Mouse (Mus musculus): Measurements from ENCODE around the gene Mfap5. TPM values are rescaled to one million over a fixed set of nuclear protein-coding genes. Genes with fewer than 3 reads are reported as not detected.

Mfap5 gene
- polyA plus RNA-seq, 1 experiment = 0.26 TPM

DNA sequence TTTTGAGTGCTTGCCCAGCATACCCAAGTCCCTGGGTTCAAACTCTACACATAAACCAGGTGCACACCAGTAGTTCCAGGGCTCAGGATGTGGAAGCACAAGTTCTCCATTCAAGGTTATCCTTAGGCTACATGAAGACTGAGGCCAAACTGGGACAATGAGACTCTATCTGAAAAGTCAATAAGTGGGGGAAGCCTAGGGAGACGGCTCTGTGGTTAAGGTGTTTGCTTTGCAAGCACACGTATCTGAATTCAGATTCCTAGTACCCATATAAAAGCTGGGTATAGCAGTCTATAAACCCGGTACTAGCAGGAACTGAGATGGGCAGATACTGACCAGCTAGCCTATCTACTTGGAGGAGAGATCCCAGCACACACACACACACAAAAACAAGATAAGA, 27.6 kb upstream of the Mfap5 start:
- Histone ChIP-seq H3K79me3 (ENCODE audit: low read depth) (no peaks in the 10 kb centered on the region), H3ac (ENCODE audit: control insufficient read depth, insufficient read length, low read depth) (no peak overlapping the region), H3K36me3 (ENCODE audit: control insufficient read depth, insufficient read depth) (no peaks in the 10 kb centered on the region), H3K27me3 (ENCODE audit: control insufficient read depth, insufficient read depth, insufficient read length) (peaks cover 4% of the 10 kb centered on the region), H3K4me3 (ENCODE audit: insufficient read depth, poor library complexity, severe bottlenecking) (no peak overlapping the region), H3K79me2 (ENCODE audit: control insufficient read depth, insufficient read depth) (no peaks in the 10 kb centered on the region)
- no peak for TF ChIP-seq MYOD1 (IDR thresholded peaks at IDR 0.05; ENCODE audit: control insufficient read depth, insufficient read length, low read depth)

DNA sequence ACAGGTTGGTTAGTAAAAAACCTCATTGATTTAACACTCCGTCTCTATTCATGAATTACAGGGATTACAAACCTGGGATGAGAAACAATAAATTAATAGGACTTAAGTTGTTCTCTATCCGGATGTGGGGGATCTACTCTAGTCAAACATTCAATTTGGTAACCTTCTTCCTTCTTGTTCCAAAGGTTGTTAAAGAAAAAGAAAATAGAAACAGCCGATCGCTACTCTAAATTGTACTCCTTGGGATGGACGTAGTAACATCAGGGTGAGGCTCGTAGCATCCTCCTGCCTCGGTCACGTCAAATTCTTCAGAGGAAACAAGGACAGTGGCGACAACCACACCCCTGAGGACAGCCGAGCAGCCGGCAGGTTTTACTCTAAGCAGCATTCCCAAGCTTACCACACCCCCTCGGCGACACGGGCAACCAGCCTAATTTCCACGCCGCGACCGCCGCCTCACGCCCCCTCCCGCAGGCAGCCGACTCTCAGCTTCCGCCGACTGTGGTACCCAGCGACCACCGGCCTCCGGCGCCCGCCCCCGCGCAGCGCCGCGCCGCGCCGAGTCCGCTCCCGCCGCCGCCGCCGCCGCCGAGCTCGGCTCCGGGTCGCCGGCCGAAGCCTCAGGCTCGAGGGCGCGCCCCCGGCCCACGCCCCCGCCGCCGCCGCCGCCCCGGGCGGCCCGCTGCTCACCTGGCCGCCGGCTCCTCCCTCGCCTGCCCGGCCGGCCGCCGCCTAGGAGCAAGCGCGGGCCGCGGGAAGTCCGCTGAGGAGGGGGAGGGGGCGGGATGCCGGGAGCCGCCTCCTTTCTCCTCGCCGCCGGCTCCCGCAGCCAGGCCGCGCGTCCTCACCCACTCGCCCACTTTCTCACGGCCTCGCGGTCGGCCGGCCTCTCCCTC, 20.0 kb upstream of the Mfap5 start:
- Histone ChIP-seq H3K36me3 (ENCODE audit: control insufficient read depth, insufficient read depth) (no peaks in the 10 kb centered on the region), H3K4me3 (ENCODE audit: insufficient read depth, poor library complexity, severe bottlenecking) (no peak overlapping the region), H3K79me3 (ENCODE audit: low read depth) (no peaks in the 10 kb centered on the region), H3K27me3 (ENCODE audit: control insufficient read depth, insufficient read depth, insufficient read length) (peaks cover 16% of the 10 kb centered on the region), H3ac (ENCODE audit: control insufficient read depth, insufficient read length, low read depth) (no peak overlapping the region), H3K79me2 (ENCODE audit: control insufficient read depth, insufficient read depth) (no peaks in the 10 kb centered on the region)
- no peak for TF ChIP-seq MYOG (IDR thresholded peaks at IDR 0.05; ENCODE audit: control insufficient read depth, extremely low read depth, insufficient read length)
- TF ChIP-seq USF1 (IDR thresholded peaks at IDR 0.05; ENCODE audit: low read depth) = no peak

DNA sequence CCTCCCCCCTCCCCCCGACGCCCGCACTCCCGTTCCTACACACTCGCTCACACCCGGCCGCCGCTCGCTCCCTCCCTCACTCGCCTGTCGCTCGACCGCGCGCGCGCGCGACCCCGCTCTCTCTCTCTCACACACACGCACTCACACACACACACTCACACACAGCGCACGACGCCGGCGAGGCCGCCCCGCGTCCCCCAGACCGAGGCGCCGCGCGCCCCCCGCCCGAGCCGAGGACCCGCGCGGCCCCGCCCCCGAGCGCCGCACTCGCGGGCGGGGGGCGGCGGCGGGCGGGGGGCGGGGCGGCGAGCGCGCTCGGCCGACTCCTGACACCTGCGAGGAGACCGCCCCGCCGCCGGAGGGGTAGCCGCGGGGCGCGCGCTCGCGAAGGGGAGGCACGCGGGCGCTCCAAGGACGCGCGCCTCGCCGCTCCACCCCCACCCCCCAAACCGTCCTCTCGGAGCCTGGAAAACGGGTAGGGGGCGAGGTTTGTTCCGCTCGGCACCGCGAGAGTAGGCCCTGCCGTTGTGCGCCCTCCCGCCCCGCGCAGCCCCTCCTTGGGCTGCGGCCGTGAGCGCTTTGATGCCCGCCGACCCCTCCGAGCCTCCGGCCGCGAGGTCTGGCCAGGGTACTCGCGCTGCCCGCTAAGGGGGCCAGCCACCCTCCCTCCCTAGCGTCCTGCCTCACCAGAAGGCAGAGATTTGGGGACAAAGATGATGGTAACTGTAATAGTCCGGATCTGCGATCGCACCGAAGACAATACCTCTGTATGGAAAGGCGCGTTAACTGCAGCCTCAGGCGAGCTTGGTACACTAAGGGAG, 19.1 kb upstream of the Mfap5 start:
- H3ac ChIP-seq (ENCODE audit: control insufficient read depth, insufficient read length, low read depth) = no peak overlapping the region
- TF ChIP-seq MAX (IDR thresholded peaks at IDR 0.05) = no peak
- no peak for TF ChIP-seq USF1 (IDR thresholded peaks at IDR 0.05; ENCODE audit: low read depth)
- no peak for TF ChIP-seq MYOD1 (IDR thresholded peaks at IDR 0.05; ENCODE audit: control insufficient read depth, insufficient read length, low read depth)
- H3K36me3 ChIP-seq (ENCODE audit: control insufficient read depth, insufficient read depth) = no peaks in the 10 kb centered on the region
- peaks cover 16% of the 10 kb centered on the region for H3K27me3 ChIP-seq (ENCODE audit: control insufficient read depth, insufficient read depth, insufficient read length)
- no peak overlapping the region for H3K4me3 ChIP-seq (ENCODE audit: insufficient read depth, poor library complexity, severe bottlenecking)
- no peaks in the 10 kb centered on the region for H3K79me3 ChIP-seq (ENCODE audit: low read depth)
- H3K79me2 ChIP-seq (ENCODE audit: control insufficient read depth, insufficient read depth) = no peaks in the 10 kb centered on the region

DNA sequence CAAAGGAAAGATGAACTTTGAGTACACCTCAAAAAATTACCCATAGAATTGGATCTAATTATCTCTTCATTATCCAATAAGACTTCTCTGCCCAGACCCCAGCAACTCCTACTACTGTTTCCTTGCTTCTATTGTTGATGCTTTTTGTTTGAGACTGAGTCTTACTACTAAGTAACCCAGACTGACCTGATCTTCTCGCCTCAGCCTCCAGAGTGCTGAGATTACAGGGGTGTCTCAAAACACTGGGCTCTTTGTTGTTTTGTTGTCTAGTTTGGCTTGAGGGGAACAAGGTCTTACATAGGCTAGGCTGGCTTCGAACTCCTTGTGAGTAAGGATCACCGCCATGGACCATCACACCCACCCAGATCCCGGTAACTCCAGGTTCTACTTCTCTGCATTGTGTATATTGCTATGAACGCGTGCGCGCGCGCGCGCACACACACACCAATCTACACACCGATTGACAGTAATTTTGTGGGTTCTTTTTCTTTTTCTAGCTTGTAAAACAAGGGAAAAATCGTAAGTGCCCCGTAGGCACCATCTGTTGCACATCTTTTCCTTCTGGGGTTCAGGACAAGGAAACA, 14.6 kb upstream of the Mfap5 start:
- H3ac ChIP-seq (ENCODE audit: control insufficient read depth, insufficient read length, low read depth) = no peak overlapping the region
- H3K4me3 ChIP-seq (ENCODE audit: insufficient read depth, poor library complexity, severe bottlenecking) = no peak overlapping the region
- no peaks in the 10 kb centered on the region for H3K36me3 ChIP-seq (ENCODE audit: control insufficient read depth, insufficient read depth)
- H3K79me3 ChIP-seq (ENCODE audit: low read depth) = no peaks in the 10 kb centered on the region
- H3K79me2 ChIP-seq (ENCODE audit: control insufficient read depth, insufficient read depth) = no peaks in the 10 kb centered on the region
- H3K27me3 ChIP-seq (ENCODE audit: control insufficient read depth, insufficient read depth, insufficient read length) = peaks cover 12% of the 10 kb centered on the region
- no peak for TF ChIP-seq CEBPB (IDR thresholded peaks at IDR 0.05; ENCODE audit: low read depth)
- no peak for TF ChIP-seq CTCF (IDR thresholded peaks at IDR 0.05; ENCODE audit: control insufficient read depth, insufficient read depth, insufficient read length)
- TF ChIP-seq MYOD1 (IDR thresholded peaks at IDR 0.05; ENCODE audit: control insufficient read depth, insufficient read length, low read depth) = no peak
- no peak for TF ChIP-seq MAX (IDR thresholded peaks at IDR 0.05)
- no peak for TF ChIP-seq FOSL1 (IDR thresholded peaks at IDR 0.05; ENCODE audit: insufficient read depth, low read length, poor library complexity, severe bottlenecking)

DNA sequence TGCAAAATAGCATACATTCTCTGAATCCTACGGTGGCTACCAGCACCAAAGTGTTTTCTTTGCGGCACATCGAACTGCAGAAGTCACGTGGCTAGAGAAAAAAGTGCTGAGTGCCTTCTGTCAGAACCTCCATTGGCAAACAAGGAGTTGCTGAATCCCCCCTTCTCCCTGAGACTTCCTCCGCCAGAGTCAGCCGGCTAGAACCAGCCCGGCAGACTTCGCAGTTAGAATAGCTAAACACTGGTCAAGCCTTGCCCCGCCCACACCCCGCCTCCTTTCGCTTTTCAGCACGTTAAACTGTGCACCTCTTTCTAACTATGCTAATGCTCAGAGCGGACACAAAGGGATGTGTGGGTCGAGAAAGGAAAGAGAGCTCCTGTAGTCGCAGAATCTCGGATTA, 14.1 kb upstream of the Mfap5 start:
- no peak overlapping the region for H3K4me3 ChIP-seq (ENCODE audit: insufficient read depth, poor library complexity, severe bottlenecking)
- peak; percentile 37 for TF ChIP-seq USF1 (IDR thresholded peaks at IDR 0.05; ENCODE audit: low read depth)
- TF ChIP-seq MYOD1 (IDR thresholded peaks at IDR 0.05; ENCODE audit: control insufficient read depth, insufficient read length, low read depth) = no peak
- H3K79me2 ChIP-seq (ENCODE audit: control insufficient read depth, insufficient read depth) = no peaks in the 10 kb centered on the region
- no peak overlapping the region for H3ac ChIP-seq (ENCODE audit: control insufficient read depth, insufficient read length, low read depth)
- H3K27me3 ChIP-seq (ENCODE audit: control insufficient read depth, insufficient read depth, insufficient read length) = peaks cover 8% of the 10 kb centered on the region
- no peaks in the 10 kb centered on the region for H3K36me3 ChIP-seq (ENCODE audit: control insufficient read depth, insufficient read depth)
- H3K79me3 ChIP-seq (ENCODE audit: low read depth) = no peaks in the 10 kb centered on the region

DNA sequence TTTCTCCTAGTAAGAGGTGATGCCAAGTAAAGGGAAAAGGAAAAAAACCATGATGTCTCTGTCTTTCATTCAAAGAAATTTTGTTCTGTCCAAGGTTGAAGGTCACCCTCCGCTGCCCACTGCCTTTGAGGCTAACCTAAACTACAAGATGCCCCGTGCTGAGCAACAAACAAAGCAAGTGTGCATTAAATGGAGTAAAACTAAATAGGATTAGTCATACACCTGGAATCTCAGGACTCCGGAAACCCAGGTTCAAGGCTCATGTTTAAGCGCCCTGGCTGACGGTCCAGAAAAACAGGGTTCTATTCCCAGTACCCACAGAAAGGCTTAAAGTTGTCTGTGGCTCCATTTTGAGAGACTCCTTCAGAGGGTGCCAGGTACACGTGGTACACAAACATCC, 13.2 kb upstream of the Mfap5 start:
- no peak overlapping the region for H3K4me3 ChIP-seq (ENCODE audit: insufficient read depth, poor library complexity, severe bottlenecking)
- H3K79me3 ChIP-seq (ENCODE audit: low read depth) = no peaks in the 10 kb centered on the region
- H3K79me2 ChIP-seq (ENCODE audit: control insufficient read depth, insufficient read depth) = no peaks in the 10 kb centered on the region
- H3K27me3 ChIP-seq (ENCODE audit: control insufficient read depth, insufficient read depth, insufficient read length) = peaks cover 4% of the 10 kb centered on the region
- H3K36me3 ChIP-seq (ENCODE audit: control insufficient read depth, insufficient read depth) = no peaks in the 10 kb centered on the region
- H3ac ChIP-seq (ENCODE audit: control insufficient read depth, insufficient read length, low read depth) = no peak overlapping the region
- TF ChIP-seq MYOD1 (IDR thresholded peaks at IDR 0.05; ENCODE audit: control insufficient read depth, insufficient read length, low read depth) (no peak), USF1 (IDR thresholded peaks at IDR 0.05; ENCODE audit: low read depth) (no peak), FOSL1 (IDR thresholded peaks at IDR 0.05; ENCODE audit: insufficient read depth, low read length, poor library complexity, severe bottlenecking) (no peak), MAX (IDR thresholded peaks at IDR 0.05) (no peak), CTCF (IDR thresholded peaks at IDR 0.05; ENCODE audit: control insufficient read depth, insufficient read depth, insufficient read length) (no peak), CEBPB (IDR thresholded peaks at IDR 0.05; ENCODE audit: low read depth) (no peak), MYOG (IDR thresholded peaks at IDR 0.05; ENCODE audit: control insufficient read depth, extremely low read depth, insufficient read length) (no peak)

All from C2C12 (cell line).